Mouse (Mus musculus): Measurements from ENCODE around the gene Peak1. TPM values are rescaled to one million over a fixed set of nuclear protein-coding genes. Genes with fewer than 3 reads are reported as not detected.
A peak's percentile ranks its signal among the peaks of the same experiment; 100 is the strongest.

Gene Peak1
- total and polyA plus RNA-seq, 3 experiments, result 2.8 to 13.3 (median 5.4) TPM

DNA sequence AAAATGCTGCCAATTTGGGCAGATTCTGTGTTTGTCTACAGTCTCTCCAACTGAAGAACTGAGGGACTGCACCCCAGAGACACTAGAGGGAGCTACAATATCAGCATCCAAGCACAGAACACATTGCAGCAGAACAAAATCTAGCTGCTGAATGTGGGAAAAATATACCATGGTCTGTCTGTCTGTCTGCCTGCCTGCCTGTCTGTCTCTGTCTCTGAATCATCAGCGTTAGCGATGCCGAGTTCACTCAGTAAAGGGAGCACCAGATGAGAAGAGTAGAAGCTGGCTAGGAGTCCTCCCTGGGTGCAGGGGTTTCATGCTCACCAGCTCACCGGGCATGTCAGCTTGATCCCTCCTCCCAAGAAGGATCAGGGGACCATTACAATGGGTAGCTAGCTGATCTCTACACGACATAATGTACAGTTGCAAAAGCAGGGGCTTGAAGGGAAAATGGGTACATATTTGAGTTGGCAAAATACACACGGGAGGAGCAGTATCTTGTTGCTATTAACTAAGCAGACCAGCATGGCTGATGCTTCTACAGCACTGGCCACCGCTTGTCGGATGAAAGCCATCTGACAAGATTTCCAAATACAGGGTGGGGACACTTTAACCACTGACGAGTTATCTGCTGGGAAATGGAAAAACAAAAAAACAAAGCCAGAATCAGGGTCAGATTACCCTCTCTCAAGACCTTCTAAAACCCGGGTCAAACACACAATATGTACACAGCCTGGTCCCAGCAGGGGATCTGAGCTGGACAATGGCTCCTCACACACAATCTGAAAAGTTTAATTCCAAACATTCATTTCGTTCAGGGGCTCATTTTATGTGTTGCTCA lies 204.2 kb downstream of the Peak1 start:
- no peaks in the 10 kb centered on the region for H3K27me3 ChIP-seq (replicated peaks)
- no peaks in the 10 kb centered on the region for H3K79me2 ChIP-seq (replicated peaks; ENCODE audit: control insufficient read depth, extremely low read depth, insufficient read depth, poor library complexity, severe bottlenecking)
- H3K4me2 ChIP-seq (ENCODE audit: insufficient read depth, low read depth, poor library complexity, severe bottlenecking), result no peak overlapping the region
- TF ChIP-seq MAZ (IDR thresholded peaks at IDR 0.05; ENCODE audit: low read depth, low read length) (no peak), USF2 (conservative IDR thresholded peaks at IDR 0.05; ENCODE audit: low read depth, low read length) (no peak), MEF2A (IDR thresholded peaks at IDR 0.05; ENCODE audit: borderline replicate concordance, low read depth, low read length) (no peak), MXI1 (IDR thresholded peaks at IDR 0.05; ENCODE audit: low read depth, low read length) (no peak), NRF1 (IDR thresholded peaks at IDR 0.05; ENCODE audit: low read depth, low read length) (no peak), MAX (IDR thresholded peaks at IDR 0.05; ENCODE audit: low read length) (no peak), TCF12 (IDR thresholded peaks at IDR 0.05; ENCODE audit: low read depth, low read length) (no peak), KAT2A (IDR thresholded peaks at IDR 0.05; ENCODE audit: insufficient replicate concordance, low read length) (no peak), JUND (conservative IDR thresholded peaks at IDR 0.05; ENCODE audit: low read depth, low read length) (no peak), POLR2A (IDR thresholded peaks at IDR 0.05; ENCODE audit: low read depth, low read length) (no peak), HCFC1 (IDR thresholded peaks at IDR 0.05; ENCODE audit: low read depth, low read length) (no peak), IRF4 (IDR thresholded peaks at IDR 0.05; ENCODE audit: low read depth, low read length) (0 out of 2 replicates have a peak, but pooled peaks have one; percentile 15), E2F4 (IDR thresholded peaks at IDR 0.05; ENCODE audit: insufficient replicate concordance, low read depth, low read length) (no peak), EP300 (IDR thresholded peaks at IDR 0.05; ENCODE audit: low read length) (no peak), TBP (conservative IDR thresholded peaks at IDR 0.05; ENCODE audit: low read depth, low read length) (no peak), POLR2AphosphoS2 (IDR thresholded peaks at IDR 0.05; ENCODE audit: low read depth, low read length) (no peak), ETS1 (conservative IDR thresholded peaks at IDR 0.05; ENCODE audit: low read depth, low read length) (no peak), ZKSCAN1 (IDR thresholded peaks at IDR 0.05; ENCODE audit: borderline replicate concordance, low read depth, low read length) (no peak), GABPA (IDR thresholded peaks at IDR 0.05; ENCODE audit: insufficient replicate concordance, low read depth, low read length) (no peak), UBTF (IDR thresholded peaks at IDR 0.05; ENCODE audit: low read depth, low read length) (no peak), JUN (IDR thresholded peaks at IDR 0.05; ENCODE audit: insufficient read depth, low read depth, low read length) (no peak), USF1 (IDR thresholded peaks at IDR 0.05; ENCODE audit: low read depth, low read length) (no peak), NELFE (IDR thresholded peaks at IDR 0.05; ENCODE audit: low read depth, low read length) (0 out of 2 replicates have a peak, but pooled peaks have one; percentile 23), ZNF384 (IDR thresholded peaks at IDR 0.05; ENCODE audit: low read depth, low read length) (no peak), SMC3 (IDR thresholded peaks at IDR 0.05; ENCODE audit: low read depth, low read length) (peak; percentile 80), CHD2 (IDR thresholded peaks at IDR 0.05; ENCODE audit: low read length) (no peak), MAFK (IDR thresholded peaks at IDR 0.05; ENCODE audit: insufficient replicate concordance, low read length) (0 out of 2 replicates have a peak, but pooled peaks have one; percentile 10), MYC (IDR thresholded peaks at IDR 0.05; ENCODE audit: low read depth, low read length) (peak; percentile 54; the same call in 1 of the 2 replicates), CHD1 (IDR thresholded peaks at IDR 0.05; ENCODE audit: low read depth, low read length) (no peak), BHLHE40 (IDR thresholded peaks at IDR 0.05; ENCODE audit: low read depth, low read length) (no peak), CTCF (conservative IDR thresholded peaks at IDR 0.05 in 1 of 2, IDR thresholded peaks at IDR 0.05 in 1 of 2; ENCODE audit: low read depth in 2 of 2, low read length in 2 of 2) (peak; percentile 50 to 86; a peak in 3 of 4 replicates), RAD21 (IDR thresholded peaks at IDR 0.05; ENCODE audit: low read depth, low read length) (peak; percentile 90), ZC3H11A (IDR thresholded peaks at IDR 0.05; ENCODE audit: low read depth, low read length) (peak; percentile 43), SIN3A (IDR thresholded peaks at IDR 0.05; ENCODE audit: low read length) (no peak), PAX5 (IDR thresholded peaks at IDR 0.05; ENCODE audit: low read length) (no peak), RCOR1 (conservative IDR thresholded peaks at IDR 0.05; ENCODE audit: low read depth, low read length) (no peak), ZMIZ1 (IDR thresholded peaks at IDR 0.05; ENCODE audit: low read depth, low read length) (no peak), ELF1 (IDR thresholded peaks at IDR 0.05; ENCODE audit: low read depth, low read length) (no peak)
- H3K36me3 ChIP-seq (replicated peaks in 1 of 2; ENCODE audit: control insufficient read depth in 1 of 2, insufficient read depth in 1 of 2, low read length in 1 of 2), result peaks cover 0 to 23% of the 10 kb centered on the region in 2 experiments
- in situ Hi-C loops (cut with MboI; ENCODE audit: low pct_ligation_motif_present, low pct_unique_long_range_greater_than_20kb, low sequenced_read_pairs) (loop anchor here (5.0 kb wide), 1 partner anchor 339 kb away; no protein-coding TSS in a partner anchor), dilution Hi-C loops (cut with MboI; ENCODE audit: extremely low pct_ligation_motif_present, extremely low pct_unique_long_range_greater_than_20kb, low sequenced_read_pairs) (no loop called here)
- peak; percentile 45 for DNase-seq (ENCODE audit: extremely low read depth)
- no peaks in the 10 kb centered on the region for H3K9me3 ChIP-seq (replicated peaks; ENCODE audit: low read length)
- H3K4me3 ChIP-seq (replicated peaks in 1 of 3; ENCODE audit: low read depth in 2 of 3, low read length in 2 of 3, poor library complexity in 1 of 3), result no peak overlapping the region
- H3K27ac ChIP-seq (ENCODE audit: insufficient read depth, low read depth), result no peak overlapping the region
- H3K9ac ChIP-seq (ENCODE audit: insufficient read depth, low read depth), result no peak overlapping the region
- peaks cover 0 to 16% of the 10 kb centered on the region in 2 experiments; a peak in 2 of 4 replicates for H3K4me1 ChIP-seq (ENCODE audit: control insufficient read depth in 1 of 2, insufficient read depth in 2 of 2)

Data from CH12.LX (cell line).